Mouse (Mus musculus): ENCODE measurements around the gene Shld1. TPM values are rescaled to one million over a fixed set of nuclear protein-coding genes. Genes with fewer than 3 reads are reported as not detected.

The Shld1 gene
- total and polyA plus RNA-seq, 3 experiments: 8.0 to 8.8 TPM; not detected in 1

- no peak overlapping the region for H3K4me3 ChIP-seq (ENCODE audit: control insufficient read depth in 1 of 2, insufficient read depth in 1 of 2, low read depth in 2 of 2, low read length in 2 of 2)
- H3K27me3 ChIP-seq (ENCODE audit: control insufficient read depth in 1 of 2, insufficient read depth in 2 of 2, low read length in 2 of 2): no peaks in the 10 kb centered on the region
- H3K9me3 ChIP-seq (replicated peaks; ENCODE audit: insufficient read depth, low read length): no peaks in the 10 kb centered on the region
- H3K4me1 ChIP-seq (ENCODE audit: control insufficient read depth in 1 of 2, insufficient read depth in 2 of 2, low read length in 2 of 2): no peaks in the 10 kb centered on the region
- H3K9ac ChIP-seq (ENCODE audit: control insufficient read depth, low read depth, low read length, poor library complexity, severe bottlenecking): no peak overlapping the region
- no peaks in the 10 kb centered on the region for H3K36me3 ChIP-seq (ENCODE audit: control insufficient read depth in 1 of 2, insufficient read depth in 2 of 2, low read length in 2 of 2)
- no peaks in the 10 kb centered on the region for H3K79me2 ChIP-seq (ENCODE audit: control insufficient read depth, insufficient read depth, low read length, poor library complexity)
- no peak for DNase-seq (ENCODE audit: low read depth, low spot score)
- no peak overlapping the region for H3K27ac ChIP-seq (ENCODE audit: control insufficient read depth, low read depth, low read length)
- TF ChIP-seq MYC (IDR thresholded peaks at IDR 0.05; ENCODE audit: low read depth, low read length): no peak
- TF ChIP-seq EP300 (IDR thresholded peaks at IDR 0.05; ENCODE audit: low read depth in 1 of 2, low read length in 2 of 2): no peak
- TF ChIP-seq RCOR1 (IDR thresholded peaks at IDR 0.05; ENCODE audit: low read depth, low read length): no peak
- TF ChIP-seq JUND (IDR thresholded peaks at IDR 0.05; ENCODE audit: low read depth, low read length): no peak
- no peak for TF ChIP-seq ZC3H11A (IDR thresholded peaks at IDR 0.05; ENCODE audit: low read depth, low read length)
- no peak for TF ChIP-seq POLR2AphosphoS5 (IDR thresholded peaks at IDR 0.05; ENCODE audit: borderline replicate concordance, low read depth, low read length)
- TF ChIP-seq SIN3A (IDR thresholded peaks at IDR 0.05; ENCODE audit: low read length): no peak
- TF ChIP-seq NELFE (IDR thresholded peaks at IDR 0.05; ENCODE audit: low read depth, low read length): no peak
- no peak for TF ChIP-seq E2F4 (IDR thresholded peaks at IDR 0.05; ENCODE audit: borderline replicate concordance, low read depth, low read length)
- TF ChIP-seq KAT2A (conservative IDR thresholded peaks at IDR 0.05; ENCODE audit: low read depth, low read length): no peak
- no peak for TF ChIP-seq MAFK (IDR thresholded peaks at IDR 0.05; ENCODE audit: borderline replicate concordance, low read depth, low read length)
- TF ChIP-seq ELF1 (IDR thresholded peaks at IDR 0.05; ENCODE audit: low read depth, low read length): no peak
- no peak for TF ChIP-seq MAX (IDR thresholded peaks at IDR 0.05; ENCODE audit: low read length)
- no peak for TF ChIP-seq CHD2 (IDR thresholded peaks at IDR 0.05; ENCODE audit: low read length)
- TF ChIP-seq GATA1 (IDR thresholded peaks at IDR 0.05; ENCODE audit: low read depth, low read length): no peak
Observed at GRCm38 (mm10) chr2:132751141-132752066, 64.7 kb downstream of the Shld1 start.

DNA sequence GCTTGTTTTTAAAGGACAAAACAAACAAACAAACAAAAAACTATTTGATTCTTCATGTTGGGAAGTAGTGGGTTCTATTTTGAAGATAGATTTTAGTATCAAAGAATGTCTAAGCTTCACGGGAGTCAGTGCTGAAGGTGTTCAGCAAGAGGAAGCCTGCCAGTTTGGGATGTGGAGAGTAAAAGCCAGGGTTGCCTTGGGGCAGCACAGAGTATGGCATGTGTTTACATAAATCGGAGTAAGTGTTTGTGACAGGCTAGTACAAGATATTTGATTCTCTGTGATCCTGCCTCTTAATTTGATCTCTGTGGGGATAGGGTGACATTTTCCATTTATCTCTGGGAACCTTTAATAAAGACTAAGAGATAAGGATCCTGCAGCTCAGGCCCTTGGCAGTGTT is 65.7 kb downstream of the Shld1 start:
- H3K4me1 ChIP-seq (ENCODE audit: control insufficient read depth in 1 of 2, insufficient read depth in 2 of 2, low read length in 2 of 2): no peaks in the 10 kb centered on the region
- H3K36me3 ChIP-seq (ENCODE audit: control insufficient read depth in 1 of 2, insufficient read depth in 2 of 2, low read length in 2 of 2): no peaks in the 10 kb centered on the region
- no peaks in the 10 kb centered on the region for H3K9me3 ChIP-seq (replicated peaks; ENCODE audit: insufficient read depth, low read length)
- no peaks in the 10 kb centered on the region for H3K79me2 ChIP-seq (ENCODE audit: control insufficient read depth, insufficient read depth, low read length, poor library complexity)
- H3K27ac ChIP-seq (ENCODE audit: control insufficient read depth, low read depth, low read length): no peak overlapping the region
- DNase-seq (ENCODE audit: low read depth, low spot score): no peak
- no peak overlapping the region for H3K4me3 ChIP-seq (ENCODE audit: control insufficient read depth in 1 of 2, insufficient read depth in 1 of 2, low read depth in 2 of 2, low read length in 2 of 2)
- TF ChIP-seq MEF2A (IDR thresholded peaks at IDR 0.05; ENCODE audit: extremely low read depth, insufficient replicate concordance, low read depth, low read length, poor library complexity, severe bottlenecking) (no peak), USF1 (IDR thresholded peaks at IDR 0.05; ENCODE audit: low read depth, low read length) (no peak), KAT2A (conservative IDR thresholded peaks at IDR 0.05; ENCODE audit: low read depth, low read length) (no peak)
- no peaks in the 10 kb centered on the region for H3K27me3 ChIP-seq (ENCODE audit: control insufficient read depth in 1 of 2, insufficient read depth in 2 of 2, low read length in 2 of 2)
- H3K9ac ChIP-seq (ENCODE audit: control insufficient read depth, low read depth, low read length, poor library complexity, severe bottlenecking): no peak overlapping the region

Measured in MEL (cell line).